Mouse (Mus musculus) C2C12 (cell line): Measurements from ENCODE around the gene Fsd1l. TPM values are rescaled to one million over a fixed set of nuclear protein-coding genes. Genes with fewer than 3 reads are reported as not detected.
"Not testable (repeated sequence)": the region's sequence is repeated elsewhere in the genome, so short reads cannot be mapped to it uniquely, and the experiment has no call there.

Source experiments
- H3K27me3 ChIP-seq: one replicate; pipeline ENCODE4 v1.6.1; 2011; ENCODE audit not compliant: control insufficient read depth, insufficient read depth, insufficient read length
- H3K36me3 ChIP-seq: one replicate; pipeline ENCODE4 v1.6.1; 2011; ENCODE audit not compliant: control insufficient read depth, insufficient read depth
- H3K4me3 ChIP-seq: one replicate; pipeline ENCODE4 v1.5.1; 2011; ENCODE audit warnings: mild to moderate bottlenecking, control low read depth; ENCODE audit not compliant: poor library complexity, insufficient read depth, severe bottlenecking
- H3K79me2 ChIP-seq: one replicate; pipeline ENCODE4 v1.6.1; 2011; ENCODE audit not compliant: control insufficient read depth, insufficient read depth
- H3K79me3 ChIP-seq: one replicate; pipeline ENCODE4 v1.6.1; 2011; ENCODE audit warnings: low read depth, control low read depth
- H3ac ChIP-seq: one replicate; pipeline ENCODE3; 2011; ENCODE audit warnings: low read depth; ENCODE audit not compliant: control insufficient read depth, insufficient read length
- CEBPB ChIP-seq: IDR thresholded peaks from one replicate; pipeline ENCODE4 v1.6.1; 2011; ENCODE audit warnings: low read depth, mild to moderate bottlenecking, control low read depth, moderate library complexity
- CTCF ChIP-seq: IDR thresholded peaks from one replicate; pipeline ENCODE4 v1.5.1; 2011; ENCODE audit not compliant: control insufficient read depth, insufficient read depth, insufficient read length
- FOSL1 ChIP-seq: IDR thresholded peaks from one replicate; pipeline ENCODE4 v1.8.0; 2011; ENCODE audit warnings: mild to moderate bottlenecking, low read length; ENCODE audit not compliant: poor library complexity, insufficient read depth, severe bottlenecking
- MAX ChIP-seq: IDR thresholded peaks from one replicate; pipeline ENCODE4 v1.6.1; 2011; ENCODE audit warnings: mild to moderate bottlenecking, control low read depth
- MYOD1 ChIP-seq: IDR thresholded peaks from one replicate; pipeline ENCODE4 v1.6.1; 2011; ENCODE audit warnings: low read depth; ENCODE audit not compliant: control insufficient read depth, insufficient read length
- MYOG ChIP-seq: IDR thresholded peaks from one replicate; pipeline ENCODE4 v1.6.1; 2011; ENCODE audit not compliant: control insufficient read depth, insufficient read length; ENCODE audit errors: extremely low read depth
- USF1 ChIP-seq: IDR thresholded peaks from one replicate; pipeline ENCODE4 v1.6.1; 2011; ENCODE audit warnings: low read depth, mild to moderate bottlenecking, control low read depth, moderate library complexity
- polyA plus RNA-seq: library from polyadenylated mRNA; unstranded; fragments of >200 nt; fragmentation: generic; extraction: Trizol; gene quantifications from one replicate; pipeline ENCODE4 v1.2.1, GENCODE M21; 2012; ENCODE audit warnings: missing spikeins

The Fsd1l gene
- polyA plus RNA-seq, 1 experiment: 0.29 TPM

GRCm38 (mm10) chr4:53660711-53661110 is 29.4 kb downstream of the Fsd1l start:
- TF ChIP-seq FOSL1: no peak
- no peak for TF ChIP-seq MAX
- no peak for TF ChIP-seq USF1
- TF ChIP-seq CTCF: no peak
- TF ChIP-seq MYOD1: no peak
- TF ChIP-seq MYOG: no peak
- no peak for TF ChIP-seq CEBPB
- no peaks in the 10 kb centered on the region for H3K27me3 ChIP-seq
- no peak overlapping the region for H3K4me3 ChIP-seq
- no peak overlapping the region for H3ac ChIP-seq
- H3K36me3 ChIP-seq: no peaks in the 10 kb centered on the region
- H3K79me3 ChIP-seq: no peaks in the 10 kb centered on the region
- H3K79me2 ChIP-seq: no peaks in the 10 kb centered on the region

- H3K79me3 ChIP-seq: no peaks in the 10 kb centered on the region
- H3K27me3 ChIP-seq: no peaks in the 10 kb centered on the region
- TF ChIP-seq CTCF (no peak), MYOG (no peak), USF1 (no peak), FOSL1 (no peak), MYOD1 (no peak), CEBPB (no peak), MAX (no peak)
- no peak overlapping the region for H3K4me3 ChIP-seq
- H3K79me2 ChIP-seq: no peaks in the 10 kb centered on the region
- peaks cover 7% of the 10 kb centered on the region for H3K36me3 ChIP-seq
- H3ac ChIP-seq: no peak overlapping the region
Observed at GRCm38 (mm10) chr4:53682092-53682491, 50.8 kb downstream of the Fsd1l start.

DNA sequence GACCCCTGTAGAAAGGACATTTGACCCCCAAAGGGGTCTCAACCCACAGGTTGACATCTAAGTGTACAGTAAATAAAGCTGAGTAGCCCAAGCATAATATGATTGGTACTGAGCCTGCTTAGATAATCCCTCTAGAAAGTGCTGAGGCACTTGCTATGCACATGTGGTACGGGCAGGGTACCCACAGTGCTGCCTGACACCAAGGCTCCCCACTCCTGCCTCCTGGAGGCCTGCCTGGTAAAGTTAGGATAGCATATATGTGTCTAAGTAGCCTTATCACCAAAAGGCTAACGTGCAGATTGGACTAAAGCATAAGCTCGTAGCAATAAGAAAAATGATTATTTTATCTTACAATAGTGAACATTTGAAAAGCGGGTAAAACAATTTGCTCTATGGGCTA is 57.7 kb downstream of the Fsd1l start:
- H3K79me2 ChIP-seq: no peaks in the 10 kb centered on the region
- no peak overlapping the region for H3K4me3 ChIP-seq
- H3K27me3 ChIP-seq: no peaks in the 10 kb centered on the region
- no peaks in the 10 kb centered on the region for H3K79me3 ChIP-seq
- no peak overlapping the region for H3ac ChIP-seq
- no peak for TF ChIP-seq USF1
- no peak for TF ChIP-seq MAX
- TF ChIP-seq MYOD1: no peak
- TF ChIP-seq FOSL1: no peak
- TF ChIP-seq CEBPB: no peak
- no peak for TF ChIP-seq CTCF
- no peak for TF ChIP-seq MYOG
- peaks cover 7% of the 10 kb centered on the region for H3K36me3 ChIP-seq

- no peak overlapping the region for H3ac ChIP-seq
- H3K79me2 ChIP-seq: no peaks in the 10 kb centered on the region
- no peak overlapping the region for H3K4me3 ChIP-seq
- peaks cover 5% of the 10 kb centered on the region for H3K36me3 ChIP-seq
- no peak for TF ChIP-seq USF1
- no peak for TF ChIP-seq MYOD1
- TF ChIP-seq CTCF: no peak
- no peak for TF ChIP-seq MAX
- TF ChIP-seq FOSL1: no peak
- no peak for TF ChIP-seq MYOG
- no peak for TF ChIP-seq CEBPB
- H3K27me3 ChIP-seq: no peaks in the 10 kb centered on the region
- no peaks in the 10 kb centered on the region for H3K79me3 ChIP-seq
Observed at GRCm38 (mm10) chr4:53691418-53691817, 60.1 kb downstream of the Fsd1l start.

- H3K27me3 ChIP-seq, H3K79me2 ChIP-seq, H3K4me3 ChIP-seq, H3ac ChIP-seq, H3K36me3 ChIP-seq, H3K79me3 ChIP-seq: not testable (repeated sequence)
Observed at GRCm38 (mm10) chr4:53709166-53709565, 77.9 kb downstream of the Fsd1l start.

DNA sequence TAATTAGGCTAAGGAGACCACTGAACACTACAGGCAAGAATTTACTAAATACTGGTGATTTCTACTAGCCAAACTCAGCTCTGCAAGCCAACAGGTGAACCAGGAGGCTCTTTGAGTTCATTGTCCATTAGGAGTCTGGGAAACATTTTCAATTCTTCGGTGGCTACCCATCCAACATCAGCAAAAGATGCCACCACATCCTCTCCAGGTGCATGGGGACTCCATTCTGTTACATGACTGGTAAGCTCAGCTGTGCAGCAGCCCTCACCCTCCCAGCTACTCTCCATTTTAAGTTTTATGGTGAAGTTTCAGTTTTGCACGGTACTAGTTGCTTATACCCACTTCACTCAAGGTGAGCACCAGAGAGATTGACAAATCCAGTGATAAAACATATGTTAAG is 78.8 kb downstream of the Fsd1l start:
- peaks cover 10% of the 10 kb centered on the region for H3K79me2 ChIP-seq
- H3ac ChIP-seq: no peak overlapping the region
- no peaks in the 10 kb centered on the region for H3K27me3 ChIP-seq
- peaks cover 2% of the 10 kb centered on the region for H3K79me3 ChIP-seq
- no peak overlapping the region for H3K4me3 ChIP-seq
- TF ChIP-seq MYOG (no peak), CTCF (no peak), FOSL1 (no peak), CEBPB (no peak), MYOD1 (no peak), USF1 (no peak)
- H3K36me3 ChIP-seq: no peaks in the 10 kb centered on the region
